Mouse (Mus musculus) forelimb bud, embryonic 11.5 days (tissue): ENCODE measurements around the gene Auts2.

ENCODE experiments used
- DNase-seq: peaks from one replicate; pipeline ENCODE4 v3.0.0-alpha.2; 2012; ENCODE audit warnings: low read depth, low spot score

Auts2 gene

GRCm38 (mm10) chr5:132011795-132012194 lies 531.3 kb downstream of the Auts2 start:
- no peak for DNase-seq

GRCm38 (mm10) chr5:132008703-132009222 lies 534.4 kb downstream of the Auts2 start:
- peak; percentile 29 for DNase-seq

DNA sequence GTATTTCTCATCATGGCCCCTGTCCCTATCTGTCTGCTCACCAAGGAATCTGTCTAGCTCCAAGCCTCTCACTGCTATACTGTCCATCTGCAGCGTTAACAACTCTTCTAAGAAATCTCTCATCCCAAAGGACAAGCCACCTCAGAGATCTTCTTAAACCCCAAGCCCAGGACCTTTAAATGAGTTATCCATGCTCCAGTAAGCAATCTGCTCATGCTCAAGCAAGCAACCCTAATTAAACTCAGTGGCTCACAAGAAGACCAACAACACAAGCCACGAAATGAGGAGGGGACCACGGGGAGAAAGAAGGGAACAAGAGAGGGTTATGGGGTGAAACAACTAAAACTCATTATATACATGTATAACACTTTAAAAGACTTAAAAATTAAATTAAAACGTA lies 535.2 kb downstream of the Auts2 start:
- no peak for DNase-seq

DNA sequence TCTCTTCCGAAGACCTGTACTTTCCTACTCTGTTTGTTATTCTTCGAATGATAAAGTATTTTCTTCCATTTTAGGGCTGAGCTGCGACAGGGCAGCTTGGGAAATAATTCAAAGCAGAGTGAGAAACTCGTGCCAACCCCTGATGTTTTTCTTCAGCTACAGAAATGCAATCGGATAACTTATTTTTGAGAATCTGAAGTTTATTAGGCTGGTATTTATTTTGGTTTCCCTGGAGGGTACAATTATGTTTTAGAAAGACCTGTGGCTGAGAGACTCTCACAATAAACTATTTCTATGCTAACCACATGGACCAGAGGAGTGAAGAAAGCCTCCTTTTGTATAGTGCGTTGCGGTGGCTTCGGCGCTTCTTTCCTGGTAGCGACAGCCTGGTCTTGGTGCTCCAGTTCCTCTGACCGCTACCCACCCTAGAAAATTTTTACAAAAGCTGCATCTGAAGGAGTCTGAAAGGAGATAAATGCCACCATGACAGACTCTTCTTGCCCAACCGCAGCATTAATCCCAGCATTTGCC lies 550.4 kb downstream of the Auts2 start:
- no peak for DNase-seq

DNA sequence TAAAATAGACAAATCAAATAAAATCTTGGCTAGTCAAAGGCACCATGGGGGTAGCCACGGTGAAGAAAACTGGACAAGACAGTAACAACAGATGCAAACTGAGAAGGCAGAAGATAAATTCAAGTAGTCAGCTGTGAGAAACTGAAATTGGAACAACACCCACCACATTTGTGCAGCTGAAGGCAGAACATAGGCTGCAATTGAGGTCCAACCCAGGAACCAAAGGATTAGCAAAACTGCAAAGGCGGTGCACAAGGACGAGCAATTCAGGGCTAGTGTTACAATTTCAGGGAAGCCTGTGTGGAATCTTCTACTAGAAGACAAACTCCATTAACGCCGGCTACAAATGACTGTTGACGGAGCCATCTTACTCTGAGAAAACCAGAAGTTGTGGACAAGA lies 550.9 kb downstream of the Auts2 start:
- no peak for DNase-seq

- no peak for DNase-seq
Observed at GRCm38 (mm10) chr5:131990532-131990931, 552.6 kb downstream of the Auts2 start.

DNA sequence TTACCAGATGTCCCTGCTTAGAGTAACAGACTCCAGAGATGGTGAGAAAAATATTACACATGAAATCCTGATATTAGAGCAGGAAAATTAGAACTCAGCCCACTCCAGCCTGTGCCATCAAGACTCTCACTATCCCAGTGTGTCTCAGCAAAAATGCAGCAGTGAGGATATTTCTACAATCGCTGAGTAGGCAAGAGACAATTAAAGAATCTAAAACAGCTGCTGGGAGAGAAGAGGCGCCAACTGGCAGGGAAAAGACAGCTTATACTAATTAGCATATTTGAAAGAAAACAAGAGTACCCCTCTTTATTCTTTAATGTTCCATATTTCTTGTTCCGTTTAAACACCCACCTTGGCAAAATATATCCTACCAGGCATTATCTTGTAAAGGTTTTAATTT lies 561.7 kb downstream of the Auts2 start:
- DNase-seq: no peak

DNA sequence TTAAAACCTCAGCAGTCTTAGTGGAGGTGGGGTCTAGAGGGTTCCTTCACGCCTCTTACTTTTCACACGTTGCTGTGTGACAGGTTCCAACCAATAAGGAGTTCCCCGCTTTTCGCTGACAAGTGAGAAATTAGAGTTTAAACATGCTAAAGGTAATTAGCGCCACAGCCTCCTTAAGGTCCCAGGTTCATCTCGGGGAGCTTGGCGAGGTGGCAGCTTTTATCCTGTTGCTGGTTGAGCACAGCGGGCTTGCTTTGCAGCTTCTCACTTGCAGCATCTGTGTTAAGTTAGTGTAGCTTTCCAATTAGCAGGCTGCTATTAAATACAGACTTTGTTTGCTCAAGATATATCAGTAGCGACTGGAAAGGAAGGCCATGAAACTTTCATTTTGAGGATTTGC lies 564.2 kb downstream of the Auts2 start:
- DNase-seq: no peak

GRCm38 (mm10) chr5:131977497-131977896 lies 565.6 kb downstream of the Auts2 start:
- DNase-seq: no peak

- DNase-seq: no peak
Observed at GRCm38 (mm10) chr5:131971901-131972300, 571.2 kb downstream of the Auts2 start.

GRCm38 (mm10) chr5:131965499-131965898 lies 577.6 kb downstream of the Auts2 start:
- no peak for DNase-seq

DNA sequence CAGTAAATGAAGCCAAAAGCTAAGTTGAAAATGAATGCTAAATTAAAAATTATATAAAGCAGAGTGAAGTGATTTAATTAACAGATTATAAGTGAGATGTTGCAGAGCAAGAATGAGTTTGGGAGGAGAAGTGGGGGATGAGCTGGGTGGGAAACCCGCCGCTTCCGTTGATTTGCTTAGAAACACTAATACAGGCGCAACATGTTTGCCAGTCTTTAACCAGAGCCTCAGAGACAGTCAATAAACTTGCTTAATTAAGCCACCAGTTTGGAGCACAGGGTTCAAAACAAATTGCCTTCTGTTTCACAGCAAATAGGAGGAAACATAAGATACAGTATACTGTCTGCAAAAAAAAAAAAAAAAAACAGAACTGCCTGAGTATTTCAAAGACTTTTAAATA lies 579.6 kb downstream of the Auts2 start:
- no peak for DNase-seq

GRCm38 (mm10) chr5:131961859-131962258 lies 581.3 kb downstream of the Auts2 start:
- no peak for DNase-seq

DNA sequence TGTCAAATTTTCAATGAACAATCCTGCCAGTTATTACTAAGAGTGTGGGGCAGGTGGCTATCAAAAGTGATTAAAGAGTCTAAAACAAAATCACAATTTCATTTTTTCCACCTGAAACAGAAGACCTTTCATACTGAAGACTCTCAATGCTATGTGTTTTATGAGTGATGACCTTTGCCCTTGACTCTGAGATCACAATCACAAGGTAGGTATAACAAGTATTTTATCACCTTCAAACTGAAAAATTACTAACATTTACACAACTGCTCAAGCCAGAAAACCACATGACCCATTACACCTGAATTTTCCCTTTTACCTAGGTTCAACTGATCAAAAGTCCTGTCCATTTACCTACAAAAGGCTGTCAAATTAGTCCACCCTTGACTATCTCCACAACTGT lies 582.7 kb downstream of the Auts2 start:
- DNase-seq: no peak

DNA sequence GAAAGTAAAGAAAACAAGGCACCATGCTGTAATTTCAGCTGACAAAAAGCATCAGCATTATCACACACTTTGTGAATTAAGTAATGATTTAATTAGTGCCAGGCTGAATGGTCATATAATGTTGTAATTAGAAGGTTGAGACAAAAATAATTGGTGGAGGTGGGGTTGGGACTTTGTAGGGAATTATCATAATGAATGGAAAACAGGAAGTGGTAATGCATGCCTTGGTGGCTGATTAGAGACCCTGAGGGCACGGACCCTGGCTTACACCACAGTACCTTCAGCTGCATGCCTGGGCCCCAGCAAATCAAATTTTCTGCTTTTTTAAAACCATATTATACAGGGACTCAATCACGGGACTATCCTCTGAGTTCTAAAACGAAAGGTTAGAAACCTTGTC lies 586.1 kb downstream of the Auts2 start:
- no peak for DNase-seq

DNA sequence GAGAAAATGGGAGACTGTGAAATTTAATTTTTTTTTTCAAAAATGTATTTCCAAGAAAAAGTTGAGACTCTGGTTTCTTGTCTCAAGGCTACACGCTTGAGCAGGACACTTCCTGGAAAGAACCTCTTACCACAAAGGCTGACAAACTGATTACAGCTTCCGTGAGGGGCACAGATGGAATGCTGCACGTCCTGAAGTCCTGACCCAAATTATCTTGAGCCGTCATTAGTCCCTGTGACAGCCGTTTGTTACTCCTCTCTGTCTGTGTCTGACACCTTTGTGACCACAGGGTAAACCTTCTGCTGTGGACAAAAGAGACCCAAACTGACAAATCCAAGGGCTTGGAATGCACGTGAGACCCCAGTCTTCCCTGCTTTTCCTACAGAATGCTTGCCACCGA lies 587.1 kb downstream of the Auts2 start:
- DNase-seq: peak; percentile 29

GRCm38 (mm10) chr5:131955227-131956016 lies 587.7 kb downstream of the Auts2 start:
- DNase-seq: no peak

- DNase-seq: peak; percentile 49
Observed at GRCm38 (mm10) chr5:131948571-131949151, 594.5 kb downstream of the Auts2 start.

GRCm38 (mm10) chr5:131946801-131947200 lies 596.3 kb downstream of the Auts2 start:
- peak; percentile 72 for DNase-seq

- DNase-seq: peak; percentile 54
Observed at GRCm38 (mm10) chr5:131944761-131945160, 598.4 kb downstream of the Auts2 start.

GRCm38 (mm10) chr5:131928696-131929095 lies 614.4 kb downstream of the Auts2 start:
- DNase-seq: no peak

GRCm38 (mm10) chr5:131922759-131923158 lies 620.4 kb downstream of the Auts2 start:
- DNase-seq: no peak

GRCm38 (mm10) chr5:131922118-131922517 lies 621.0 kb downstream of the Auts2 start:
- no peak for DNase-seq
